Mouse (Mus musculus) kidney, postnatal 25 days (tissue): Measurements from ENCODE around the gene Slc8b1.

Experiments used
- DNase-seq, 2 experiments: peaks; one replicate each; pipeline ENCODE4 v3.0.0; 2021; ENCODE audit warnings: mixed read lengths in 2 of 2

Gene Slc8b1

DNA sequence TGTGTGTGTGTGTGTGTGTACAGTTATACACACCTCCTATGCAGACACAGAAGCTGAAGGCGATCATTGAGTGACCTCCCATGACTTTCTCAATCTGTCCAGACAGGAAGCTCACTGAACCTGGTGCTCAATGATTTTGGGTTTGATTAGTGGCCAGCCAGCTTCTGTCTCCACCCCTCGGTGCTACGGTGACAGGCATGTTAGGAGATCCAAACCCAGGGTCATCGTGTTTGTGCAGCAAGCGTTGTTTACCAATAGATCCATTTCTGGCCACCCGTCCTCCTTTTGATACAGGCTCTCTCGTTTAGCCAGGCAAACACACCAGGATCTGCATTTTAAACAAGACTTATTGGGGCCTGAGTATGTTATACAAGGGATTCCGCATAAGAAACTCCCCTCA is 20.7 kb downstream of the Slc8b1 start:
- DNase-seq = no peak

DNA sequence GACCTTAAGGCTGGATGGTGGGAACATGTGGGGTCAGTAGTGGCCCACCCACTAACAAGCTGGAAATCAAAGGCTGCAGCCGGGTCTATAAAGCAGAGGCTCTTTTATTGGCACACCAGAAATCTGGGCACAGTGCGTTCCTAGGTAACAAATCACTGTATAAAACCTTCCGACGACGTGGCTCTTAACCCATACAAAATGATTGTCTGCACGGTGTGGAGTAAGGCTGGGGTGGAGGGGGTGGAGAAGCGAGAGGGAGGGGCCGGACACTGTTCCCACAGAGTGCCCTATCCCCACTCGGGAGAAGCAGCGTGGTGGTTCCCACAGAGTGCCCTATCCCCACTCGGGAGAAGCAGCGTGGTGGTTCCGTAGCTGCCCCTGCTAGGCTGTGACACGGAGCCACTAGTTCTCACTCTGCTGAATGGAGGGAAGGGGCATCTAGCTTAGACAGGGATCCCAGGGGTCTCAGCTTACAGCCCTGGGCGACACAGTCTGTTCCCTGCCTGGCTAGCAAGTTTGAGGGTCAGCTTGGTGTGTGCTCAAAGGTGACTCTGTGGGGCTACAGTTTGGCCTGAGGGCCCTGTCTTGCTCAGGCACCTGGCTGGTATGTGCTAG is 23.2 kb downstream of the Slc8b1 start:
- DNase-seq = peak in 1 of 2 experiments; percentile 32

DNA sequence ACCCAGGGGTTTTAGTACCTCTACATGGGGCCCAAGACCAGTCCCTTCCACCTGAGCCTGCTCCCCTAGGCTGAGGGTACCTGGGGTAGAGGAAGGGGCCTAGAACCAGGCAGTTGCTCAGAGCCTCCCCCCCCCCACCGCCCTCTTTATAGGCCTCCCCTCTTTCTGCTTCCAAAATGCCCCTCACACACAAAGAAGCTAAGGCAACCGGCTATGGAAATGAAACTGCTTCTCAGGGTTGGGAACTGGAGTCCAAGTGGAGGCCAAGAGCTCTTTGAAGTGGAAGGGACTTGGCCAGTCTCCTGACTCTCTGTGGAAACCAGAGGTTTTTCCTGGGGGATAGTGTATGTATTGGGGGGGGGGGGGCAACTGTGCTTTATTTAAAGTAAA is 23.7 kb downstream of the Slc8b1 start:
- no peak for DNase-seq

DNA sequence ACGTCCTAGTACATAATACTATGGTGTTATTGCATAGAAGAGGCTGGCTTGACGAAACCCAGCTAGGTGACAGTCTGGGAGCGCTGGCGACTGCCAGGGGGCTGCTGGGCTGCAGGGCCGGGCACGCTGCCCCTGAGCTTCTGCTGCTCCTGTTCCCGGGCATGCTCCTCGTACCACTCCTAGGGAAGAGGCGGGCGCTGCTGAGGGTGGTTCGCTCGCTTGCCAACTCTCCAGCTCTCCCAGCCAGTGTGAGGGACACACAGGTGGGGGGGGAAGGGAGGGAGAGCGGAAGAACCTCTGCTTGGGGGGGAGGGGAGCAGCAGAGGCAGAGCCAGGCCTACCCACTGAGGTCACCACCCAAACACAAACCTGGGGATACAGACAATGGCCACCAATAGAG is 25.1 kb downstream of the Slc8b1 start:
- peak in 1 of 2 experiments; percentile 72 for DNase-seq

DNA sequence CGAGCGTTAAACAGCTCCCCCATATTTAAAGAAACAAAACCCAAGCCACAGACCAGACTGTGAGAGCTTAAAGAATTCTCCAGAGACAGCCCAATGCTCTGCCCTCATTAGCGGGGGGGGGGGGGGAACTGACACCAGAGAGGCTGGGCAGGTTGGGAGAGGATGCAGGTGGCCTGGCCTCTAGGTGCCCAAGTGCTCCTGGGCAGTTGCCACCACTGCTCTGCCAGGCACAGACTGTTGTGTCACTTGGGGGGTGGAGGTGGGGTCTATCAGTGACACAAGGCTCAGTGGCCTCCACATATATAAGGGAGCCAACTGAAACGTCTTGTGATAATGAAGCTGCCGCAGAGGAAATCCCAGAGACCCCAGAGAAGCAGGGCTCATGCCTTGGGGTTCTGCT is 25.7 kb downstream of the Slc8b1 start:
- no peak for DNase-seq

DNA sequence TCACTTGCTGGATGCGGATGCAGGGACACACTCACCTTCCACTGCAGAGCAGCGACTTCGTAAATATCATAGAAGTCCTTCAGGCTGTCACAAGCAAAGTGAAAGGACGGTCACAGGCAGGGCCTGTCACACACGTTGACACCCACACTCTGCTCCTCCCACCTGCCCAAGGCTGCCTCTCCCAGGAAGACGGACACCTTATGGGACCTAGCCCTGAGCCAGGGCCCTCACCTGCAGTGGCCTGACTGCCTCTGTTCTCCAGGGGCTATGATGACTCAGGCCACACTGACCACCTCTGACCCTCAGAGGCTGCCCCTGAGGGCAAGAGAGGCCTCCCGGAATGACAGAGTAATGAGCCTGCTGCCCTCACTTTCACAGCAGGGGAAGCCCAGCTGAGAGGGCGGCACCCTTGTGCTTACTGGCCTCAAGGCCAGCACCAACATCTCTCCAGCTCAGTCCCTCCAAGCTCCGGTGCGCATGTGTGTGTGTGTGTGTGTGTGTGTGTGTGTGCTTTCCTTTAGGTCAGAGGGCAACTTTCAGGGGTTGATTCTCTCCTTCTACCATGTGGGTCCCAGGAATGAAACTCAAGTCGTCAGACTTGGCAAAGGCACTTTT is 37.4 kb downstream of the Slc8b1 start:
- peak in 1 of 2 experiments; percentile 35 for DNase-seq

DNA sequence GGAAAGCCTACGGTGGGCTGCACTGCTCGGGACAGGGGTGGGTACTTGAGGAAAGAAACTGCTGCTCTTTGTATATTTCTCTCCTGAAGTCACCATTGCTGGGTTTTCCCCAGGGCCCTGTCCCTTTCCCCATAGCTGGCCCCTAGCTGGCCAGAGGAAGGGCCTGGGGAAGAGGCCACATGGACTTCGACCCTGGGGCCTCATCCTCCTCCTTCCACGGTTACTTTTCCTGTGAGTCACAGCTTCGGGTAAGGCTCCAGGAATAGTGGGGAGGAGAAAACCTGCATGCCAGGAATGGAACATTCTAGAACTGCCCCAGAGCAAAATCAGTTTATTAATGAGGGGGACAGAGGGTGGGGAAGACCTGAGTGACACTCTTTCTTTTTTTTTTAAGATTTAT is 39.2 kb downstream of the Slc8b1 start:
- peak; percentile 46 to 76 for DNase-seq

DNA sequence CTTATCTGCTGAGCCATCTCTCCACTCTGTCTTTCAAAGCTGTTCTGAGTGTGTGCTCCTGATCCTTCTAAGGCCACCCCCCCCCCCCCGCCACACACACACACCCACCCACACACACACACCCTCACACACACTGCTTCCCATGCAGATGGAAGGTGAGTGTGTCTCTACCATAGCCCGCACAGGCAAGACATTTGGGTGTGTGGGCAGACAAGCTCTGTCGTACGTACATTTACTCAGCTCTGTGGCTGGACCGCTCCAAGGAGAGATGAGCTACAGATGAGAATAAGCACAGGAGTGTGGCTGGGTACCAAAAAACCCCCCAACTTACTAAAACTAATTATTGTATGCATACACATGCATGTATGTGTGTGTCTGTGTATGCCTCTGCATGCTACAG is 39.7 kb downstream of the Slc8b1 start:
- DNase-seq = no peak

DNA sequence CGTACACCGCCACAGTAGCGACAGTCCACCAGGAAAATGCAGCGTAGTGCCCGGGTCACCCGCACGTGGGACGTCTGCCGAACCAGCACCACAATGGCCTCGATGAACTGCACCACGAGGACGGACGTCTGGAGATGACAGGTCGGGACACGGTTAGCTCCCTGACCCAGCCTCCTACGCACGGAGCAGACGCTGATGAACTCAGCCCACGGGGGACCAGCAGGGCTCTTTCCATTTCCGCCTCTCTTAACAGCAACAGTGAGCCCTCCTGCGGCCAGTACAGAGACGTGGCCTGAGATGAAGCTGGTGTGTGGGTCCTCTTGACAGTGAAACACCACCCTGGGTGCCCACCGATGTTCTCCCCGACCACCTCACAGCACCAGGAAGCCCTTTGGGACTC is 44.9 kb downstream of the Slc8b1 start:
- no peak for DNase-seq

DNA sequence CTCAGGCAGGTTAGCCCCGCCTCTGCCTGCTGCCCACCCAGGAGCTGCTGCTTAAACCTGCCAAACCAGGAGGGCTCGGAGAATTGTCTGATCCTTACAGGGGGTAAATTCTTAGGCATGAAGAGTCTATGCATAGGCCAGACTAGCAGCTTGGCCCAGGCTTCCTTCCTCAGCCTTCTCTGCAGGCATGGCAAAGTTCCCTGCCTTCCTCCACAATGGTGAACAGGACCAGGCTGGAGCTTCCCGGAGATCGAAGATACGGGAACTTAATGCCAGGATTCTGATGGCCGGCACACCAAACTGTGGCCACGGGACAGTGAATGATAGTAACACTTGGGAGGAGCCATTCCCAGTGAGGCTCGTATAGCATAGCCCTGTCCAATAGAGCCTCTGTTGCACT is 47.1 kb downstream of the Slc8b1 start:
- DNase-seq = no peak

DNA sequence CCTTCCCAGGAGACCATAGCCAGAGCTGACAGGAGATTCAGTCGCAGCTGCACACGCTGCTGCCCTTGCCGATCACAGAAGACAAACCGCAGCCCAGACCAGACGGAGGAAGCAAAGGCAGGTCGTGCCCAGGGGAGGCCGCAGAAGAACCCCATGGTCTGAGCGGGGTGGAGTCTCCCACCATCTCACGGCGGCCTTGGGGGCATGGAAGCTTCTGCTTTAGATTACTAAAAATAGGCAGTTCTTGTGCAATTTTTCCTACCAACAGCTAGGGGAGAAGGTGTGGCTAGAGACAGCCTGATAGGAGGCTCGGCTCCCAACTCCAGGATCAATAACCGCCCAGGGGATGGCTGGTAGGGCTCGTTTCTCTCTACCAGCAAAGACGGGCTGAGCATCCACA is 47.8 kb downstream of the Slc8b1 start:
- no peak for DNase-seq

DNA sequence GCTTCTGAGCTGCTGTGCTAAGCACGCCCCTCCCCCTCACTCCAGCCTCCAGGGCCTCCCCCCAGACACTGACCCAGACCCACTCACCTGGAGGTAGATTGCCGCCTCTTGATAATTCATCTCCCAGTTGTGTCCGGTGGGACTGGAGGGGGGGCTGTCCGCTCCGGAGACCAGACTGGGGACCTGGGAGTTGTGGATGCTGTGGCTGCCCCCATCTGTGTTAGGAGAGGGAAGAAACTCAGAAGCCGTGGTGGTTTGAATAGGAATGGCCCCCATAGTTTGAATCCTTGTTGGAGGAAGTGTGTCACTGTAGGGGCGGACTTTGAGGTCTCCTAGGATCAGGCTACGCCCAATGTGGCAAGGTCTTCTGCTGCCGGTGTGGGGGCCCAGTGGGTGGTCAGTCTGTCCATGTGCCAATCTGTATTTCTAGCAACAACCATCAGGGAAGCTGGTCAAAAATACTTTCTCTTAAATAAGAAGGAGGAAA is 49.2 kb downstream of the Slc8b1 start:
- no peak for DNase-seq

DNA sequence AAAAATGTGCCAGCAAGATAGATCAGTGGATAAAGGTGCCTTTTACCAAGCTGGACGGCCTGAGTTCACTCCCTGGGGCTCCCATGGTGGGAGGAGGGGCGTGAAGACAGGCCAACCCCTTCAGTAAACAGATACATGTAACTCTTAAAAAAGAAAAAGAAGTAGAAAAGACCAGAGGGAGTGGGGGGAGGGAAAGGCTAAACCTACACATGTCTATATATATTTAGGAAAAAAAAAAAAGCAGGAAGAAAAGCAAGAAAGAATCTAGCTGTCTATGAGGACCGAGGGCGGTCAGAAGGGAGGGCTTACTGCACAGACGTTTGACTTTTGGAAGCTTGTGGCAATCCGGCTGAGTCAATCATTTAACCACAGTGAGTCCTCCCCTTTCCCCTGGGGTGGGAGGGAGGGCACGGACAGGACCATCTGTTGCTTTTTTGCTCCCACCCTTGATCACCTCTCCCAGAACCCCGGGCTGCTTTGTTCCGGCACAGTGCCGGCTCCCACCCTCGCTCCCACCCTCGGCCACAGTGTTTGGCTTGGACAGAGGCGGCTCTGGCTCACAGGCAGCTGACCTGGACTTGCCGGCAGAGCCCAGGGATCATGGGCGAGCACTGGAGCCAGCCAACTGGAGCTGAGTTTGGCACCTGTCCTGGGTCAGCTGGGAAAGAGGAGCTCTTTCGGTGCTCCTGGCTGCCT is 49.8 kb downstream of the Slc8b1 start:
- DNase-seq = peak; percentile 89 to 96

DNA sequence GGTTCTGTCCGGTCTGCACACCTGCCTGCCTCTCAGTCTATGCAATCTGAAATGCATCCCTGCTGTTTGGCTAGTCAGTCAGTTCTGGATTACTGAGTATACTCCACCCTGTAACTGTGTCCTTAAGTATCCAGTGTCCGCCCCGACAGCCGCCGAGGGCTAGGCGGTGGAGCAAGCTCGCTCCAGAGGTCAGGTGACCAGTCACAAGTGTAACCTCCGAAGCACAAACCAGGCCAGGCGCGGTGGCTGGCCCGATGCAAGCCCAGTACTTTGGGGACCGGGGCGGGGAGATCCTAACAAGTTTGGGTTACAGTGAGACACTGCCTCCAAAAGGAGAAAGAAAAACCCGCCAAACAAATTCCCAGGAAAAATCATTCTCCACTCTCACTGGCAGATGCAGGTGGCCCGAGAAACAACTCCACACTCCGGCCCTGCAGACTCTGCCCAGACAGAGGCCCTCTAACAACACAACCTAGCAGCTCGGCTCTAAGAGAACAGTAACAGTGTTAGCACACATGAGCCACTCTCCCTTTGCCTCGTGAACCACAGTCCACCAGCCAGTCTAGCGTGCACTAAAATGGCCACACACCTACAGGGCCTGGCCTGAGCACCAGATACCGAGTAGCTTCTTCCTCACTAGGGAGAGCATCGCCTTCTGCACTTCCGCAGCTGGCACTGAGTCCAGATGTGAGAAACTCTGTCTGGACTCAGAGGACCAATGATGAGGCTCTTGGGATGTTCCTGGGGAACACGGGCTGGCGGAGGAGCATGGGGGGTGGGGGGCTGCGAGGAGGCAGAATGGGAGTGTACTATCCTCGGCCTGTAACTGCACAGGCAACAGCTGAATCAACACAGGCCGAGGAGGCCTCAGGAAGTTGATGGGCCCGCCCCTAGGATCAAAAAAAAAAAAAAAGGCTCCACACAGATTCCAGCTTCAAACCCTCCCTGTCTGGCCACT is 52.3 kb downstream of the Slc8b1 start:
- peak; percentile 86 to 93 for DNase-seq

DNA sequence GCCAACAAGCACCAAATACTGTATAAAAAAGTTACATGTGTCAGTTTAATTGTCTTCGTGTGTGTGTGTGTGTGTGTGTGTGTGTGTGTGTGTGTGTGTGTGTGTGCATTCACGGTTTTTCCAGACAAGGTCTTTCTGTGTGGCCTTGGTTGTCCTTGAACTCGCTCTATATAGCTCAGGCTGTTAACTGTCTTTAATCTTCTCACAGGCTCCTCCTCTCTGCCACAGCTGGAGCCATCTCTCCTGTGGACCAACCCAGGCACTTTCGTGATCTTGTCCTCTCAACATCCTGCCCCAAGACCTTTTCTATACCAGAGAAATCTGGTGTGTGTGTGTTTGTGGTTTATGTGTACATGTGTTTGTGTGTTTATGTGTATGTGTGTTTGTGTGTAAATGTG is 52.9 kb downstream of the Slc8b1 start:
- DNase-seq = no peak

DNA sequence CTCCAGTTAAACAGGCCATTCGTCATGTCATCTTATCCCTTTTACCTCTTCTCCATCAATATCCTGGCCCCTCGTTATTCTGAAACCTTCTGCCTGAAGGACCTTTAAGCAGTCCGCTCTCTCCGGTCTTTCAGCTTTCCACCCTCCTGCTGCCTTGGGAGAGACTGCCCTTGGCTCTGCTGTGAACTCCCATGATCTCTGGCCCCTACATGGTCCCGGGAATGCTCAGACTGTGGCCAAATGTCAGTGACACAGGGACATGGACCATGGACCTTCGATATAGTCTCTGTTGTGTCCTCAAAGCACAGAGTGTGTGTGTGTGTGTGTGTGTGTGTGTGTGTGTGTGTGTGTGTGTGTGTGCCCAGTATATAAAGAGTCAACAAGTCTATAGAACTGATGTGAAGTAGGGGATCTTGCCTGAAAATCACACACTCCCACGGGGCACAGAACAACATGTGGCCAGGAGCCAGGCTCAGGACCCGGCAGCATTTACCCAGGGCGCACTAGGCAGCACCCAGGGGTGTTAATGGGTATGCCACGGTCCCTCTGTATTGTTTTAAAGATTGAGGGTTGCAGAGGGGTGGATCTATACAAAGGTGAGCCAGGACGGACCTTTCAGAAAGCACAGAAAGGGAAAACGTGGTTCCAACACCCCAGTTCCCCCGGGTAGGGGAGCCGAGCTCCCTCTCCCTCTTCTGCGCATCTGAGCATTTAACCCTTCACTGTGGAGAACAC is 54.4 kb downstream of the Slc8b1 start:
- peak in 1 of 2 experiments; percentile 69 for DNase-seq

DNA sequence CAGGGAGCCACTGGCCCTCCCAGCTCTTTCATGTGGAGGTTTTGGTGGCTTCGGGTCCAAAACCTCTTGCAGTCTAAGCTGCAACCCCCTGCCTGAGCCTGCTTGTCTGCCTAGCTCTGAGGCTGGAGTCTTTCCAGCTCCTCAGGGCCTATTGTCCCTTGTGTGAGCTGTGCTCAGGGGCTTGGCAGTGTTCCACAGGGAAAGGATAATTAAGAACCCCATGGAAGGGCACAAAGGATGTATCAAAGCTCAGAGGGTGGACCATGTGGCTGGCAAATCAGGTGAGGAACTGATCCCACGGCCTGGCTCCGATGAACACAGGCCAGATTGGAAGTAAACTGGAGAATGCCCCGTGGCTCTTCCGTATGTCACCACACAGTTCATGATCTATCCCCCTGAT is 55.1 kb downstream of the Slc8b1 start:
- peak; percentile 81 to 90 for DNase-seq

DNA sequence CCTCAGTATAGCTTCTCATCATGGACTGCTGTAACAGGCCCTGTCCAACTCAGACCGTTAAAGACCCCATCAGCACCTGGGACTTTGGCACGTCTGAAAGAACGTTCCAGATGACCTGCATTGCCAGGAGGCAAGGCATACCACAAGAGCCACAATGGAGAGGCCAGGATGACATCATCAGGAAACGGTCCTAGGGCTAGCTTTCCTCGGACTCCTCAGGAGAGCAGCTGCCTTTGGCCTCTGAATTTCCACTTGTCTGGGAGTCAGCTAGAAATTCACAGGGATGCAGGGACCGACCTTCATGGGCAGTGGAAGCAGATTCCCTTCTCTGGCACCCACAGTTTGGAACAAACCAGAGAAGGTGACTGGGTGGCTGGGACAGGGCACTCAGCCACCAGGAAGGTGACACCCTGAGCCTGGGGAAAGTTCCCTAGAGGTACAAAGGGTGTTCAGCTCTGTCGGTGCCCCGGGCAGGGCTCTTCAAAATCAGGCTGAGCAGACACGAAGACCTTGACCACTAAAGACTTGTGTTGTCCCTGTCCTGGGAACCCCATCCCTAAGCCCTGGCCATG is 55.8 kb downstream of the Slc8b1 start:
- peak in 1 of 2 experiments; percentile 76 for DNase-seq

DNA sequence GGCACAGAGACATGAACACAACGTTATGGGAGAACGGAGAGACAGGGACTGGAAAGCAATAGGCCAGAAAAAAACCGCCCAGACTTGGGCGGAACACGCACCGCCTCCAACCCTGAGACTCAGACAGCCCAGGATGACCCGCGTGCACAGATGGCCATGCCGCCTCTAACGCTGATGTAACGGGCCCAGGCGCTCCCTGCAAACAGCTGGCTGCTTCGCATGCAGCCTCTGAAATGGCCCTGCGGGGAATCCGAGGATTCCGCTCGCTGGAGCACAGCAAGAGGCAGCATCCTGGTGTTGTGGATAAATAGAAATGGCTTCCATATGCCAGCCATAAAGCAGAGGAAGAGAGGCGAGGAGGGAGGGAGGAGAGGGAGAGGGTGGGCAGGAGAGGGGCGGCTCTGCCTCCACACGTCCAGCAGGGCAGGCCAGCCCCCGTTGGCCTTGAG is 56.3 kb downstream of the Slc8b1 start:
- peak; percentile 62 to 87 for DNase-seq

DNA sequence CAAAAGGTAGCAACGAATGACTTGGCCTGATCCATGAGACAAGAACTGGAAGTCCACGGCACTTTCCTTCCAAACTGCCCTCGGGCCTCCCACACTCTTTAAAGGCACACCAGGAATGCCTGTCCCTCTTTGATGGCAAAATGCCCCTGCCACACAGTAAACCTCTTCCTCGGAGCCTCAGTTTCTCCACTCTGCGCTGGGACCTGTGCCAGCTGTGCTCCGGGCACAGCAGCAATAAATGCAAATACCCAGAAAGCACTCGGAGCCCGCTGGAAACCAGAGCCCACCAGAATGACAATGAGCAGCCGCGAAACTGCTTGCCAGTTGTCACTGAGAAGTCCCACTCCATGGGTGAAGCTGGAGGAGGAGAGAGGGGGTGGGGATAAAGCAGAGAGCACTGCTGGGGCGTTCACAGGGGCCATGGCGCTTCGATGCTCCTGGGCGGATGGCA is 56.8 kb downstream of the Slc8b1 start:
- DNase-seq = no peak

DNA sequence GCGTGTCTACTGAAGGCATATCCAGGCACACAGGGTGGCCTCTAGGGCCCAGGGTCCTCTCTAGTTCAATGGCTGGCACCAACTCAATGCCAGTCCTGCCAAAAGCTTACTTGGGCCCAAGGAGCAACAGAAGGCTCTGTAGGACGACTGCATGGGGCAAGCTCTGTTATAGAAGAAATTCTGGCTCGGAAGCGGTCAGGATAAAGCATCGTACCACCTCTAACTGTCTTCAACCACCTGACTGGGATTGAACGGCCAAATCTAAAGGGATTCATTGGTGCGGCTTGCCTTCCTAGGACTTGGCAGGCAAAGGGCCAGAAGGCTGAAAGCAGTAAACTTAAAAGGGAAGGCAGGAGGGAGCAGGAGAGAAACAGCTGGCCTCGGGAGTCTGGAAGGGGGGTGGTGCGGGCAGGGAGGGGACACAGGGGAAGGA is 57.4 kb downstream of the Slc8b1 start:
- DNase-seq = no peak

DNA sequence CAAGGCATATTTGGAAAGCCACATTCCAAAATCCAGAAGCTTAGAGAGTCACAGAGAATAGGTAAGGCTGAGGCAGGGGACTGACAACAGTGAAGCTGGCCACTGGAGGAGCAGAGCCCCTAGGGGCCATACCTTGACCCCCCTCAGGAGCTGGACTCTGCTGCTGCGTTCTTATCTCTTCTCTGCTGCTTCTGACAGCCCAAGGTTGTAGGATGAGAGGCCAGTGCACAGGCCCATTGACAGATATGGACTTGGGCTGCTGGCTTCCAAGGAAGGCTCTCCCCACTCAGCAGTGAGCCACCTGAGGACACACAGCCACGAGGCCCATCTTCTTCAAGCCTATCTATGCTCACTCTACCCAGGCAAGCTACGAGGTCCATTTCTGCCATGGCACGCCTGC is 58.0 kb downstream of the Slc8b1 start:
- DNase-seq = no peak
